Mouse (Mus musculus) embryonic fibroblast, embryonic 13.5 days (primary cell): ENCODE results near the gene Prg2.

ENCODE experiments used
- CTCF ChIP-seq: IDR thresholded peaks from 2 replicates; pipeline ENCODE4 v1.5.1; 2011; ENCODE audit warnings: mild to moderate bottlenecking, control low read depth, low read length, moderate library complexity, borderline replicate concordance; ENCODE audit not compliant: insufficient read depth
- POLR2A ChIP-seq: IDR thresholded peaks from 2 replicates; pipeline ENCODE4 v1.6.1; 2011; ENCODE audit warnings: low read depth, mild to moderate bottlenecking, control low read depth, low read length, moderate library complexity

- TF ChIP-seq CTCF (no peak), POLR2A (no peak)
Measured at GRCm38 (mm10) chr2:85012679-85013078, 32.4 kb downstream of the Prg2 start.
